In the genomic region with DNA sequence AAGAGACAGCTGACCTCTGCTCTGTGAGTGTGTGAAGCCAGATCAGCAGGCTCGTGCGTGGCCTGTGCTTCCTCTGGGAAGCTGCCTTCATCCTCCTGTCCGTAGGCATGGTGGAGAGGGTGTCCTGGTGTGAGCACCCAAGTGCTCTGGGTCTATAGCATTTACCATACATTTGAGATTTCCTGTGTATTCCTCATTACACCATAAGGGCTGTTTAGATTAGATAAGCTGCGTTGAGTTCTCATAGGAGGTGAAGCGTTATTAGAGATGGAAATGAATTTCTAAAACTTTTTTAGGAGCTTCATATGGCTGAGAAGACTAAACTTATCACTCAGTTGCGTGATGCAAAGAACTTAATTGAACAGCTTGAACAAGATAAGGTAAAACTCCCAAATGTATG, we compare ENCODE assay signal across 22 mouse cellular contexts. TPM values are rescaled to one million over a fixed set of nuclear protein-coding genes. Genes with fewer than 3 reads are reported as not detected.
"Had no signal": no experiment of that assay in that cellular context is flagged by ENCODE, and none has a peak within 500 bp of the region (broad histone marks: within the 10 kb centered on the region; RNA-seq: fewer than 3 reads in every experiment).

No protein-coding gene starts in this region.

- H3K4me2 ChIP-seq: intestine, embryonic 15.5 days; limb, embryonic 13.5 days; lung, embryonic 14.5 days; midbrain, embryonic 11.5 days; neural tube, embryonic 12.5 days; neural tube, embryonic 15.5 days; stomach, embryonic 15.5 days had no signal

- ATAC-seq: intestine, embryonic 15.5 days; lung, postnatal 0 days had no signal

- H3K9ac ChIP-seq: intestine, embryonic 15.5 days; limb, embryonic 13.5 days; lung, embryonic 14.5 days; neural tube, embryonic 12.5 days; neural tube, embryonic 15.5 days; stomach, embryonic 15.5 days had no signal

- H3K27ac ChIP-seq: intestine, embryonic 15.5 days; limb, embryonic 10.5 days; limb, embryonic 13.5 days; macrophage; neural tube, embryonic 12.5 days; neural tube, embryonic 15.5 days; stomach, embryonic 15.5 days had no signal

- H3K27me3 ChIP-seq: intestine, embryonic 15.5 days; limb, embryonic 13.5 days; megakaryocyte, embryonic 14.5 days; neural tube, embryonic 12.5 days; neural tube, embryonic 15.5 days; stomach, embryonic 15.5 days had no signal

- H3K4me3 ChIP-seq: intestine, embryonic 15.5 days; limb, embryonic 10.5 days; limb, embryonic 13.5 days; megakaryocyte, embryonic 14.5 days; neural tube, embryonic 12.5 days; neural tube, embryonic 15.5 days; stomach, embryonic 15.5 days had no signal

- H3K9me3 ChIP-seq: intestine, embryonic 15.5 days; limb, embryonic 10.5 days; limb, embryonic 13.5 days; megakaryocyte, embryonic 14.5 days; neural tube, embryonic 12.5 days; neural tube, embryonic 15.5 days; stomach, embryonic 15.5 days had no signal

- H3K4me1 ChIP-seq: intestine, embryonic 15.5 days; limb, embryonic 10.5 days; limb, embryonic 13.5 days; neural tube, embryonic 12.5 days; neural tube, embryonic 15.5 days; stomach, embryonic 15.5 days had no signal

- DNase-seq: kidney, adult 18-20 months; kidney, adult 9 months; kidney, postnatal 14 days; kidney, postnatal 4 days; lung, embryonic 14.5 days; midbrain, embryonic 14.5 days; right cerebral cortex, adult 18-20 months; right cerebral cortex, postnatal 14 days; right cerebral cortex, postnatal 4 days; thymus, postnatal 25 days had no signal

RNA-seq across cellular contexts. Expression of gene Eomes, which starts 58.9 kb away (rescaled TPM):
- total RNA-seq: liver, adult 2 months had no signal
- polyA plus RNA-seq: kidney, embryonic 16.5 days; lung, embryonic 14.5 days; macrophage; neural tube, embryonic 15.5 days had no signal
